Mouse (Mus musculus) urinary bladder, postnatal 14 days (tissue): ENCODE measurements around the gene E030018B13Rik.

Experiments
- DNase-seq: peaks from one replicate; pipeline ENCODE4 v3.0.0; 2021; ENCODE audit warnings: low spot score

The E030018B13Rik gene

DNA sequence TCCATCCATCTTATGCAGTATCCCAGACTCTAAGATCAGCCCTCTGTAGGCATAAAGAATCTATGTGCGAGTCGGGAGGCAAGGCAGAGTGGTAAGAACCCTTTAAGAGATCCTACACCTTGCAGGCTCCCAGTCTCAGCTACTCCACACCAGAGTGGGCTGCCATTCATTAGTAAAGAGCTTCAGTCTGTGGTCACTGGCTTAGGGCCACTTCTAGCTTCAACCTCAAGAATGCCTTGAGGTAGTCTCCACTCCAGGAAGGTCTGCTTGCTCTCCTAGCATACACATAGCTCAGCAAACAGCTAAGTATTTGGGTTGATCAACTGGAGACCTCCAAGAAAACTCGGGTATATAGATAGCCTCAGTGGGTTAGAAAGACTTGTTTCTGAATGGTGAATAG lies 19.0 kb upstream of the E030018B13Rik start:
- DNase-seq, result no peak

DNA sequence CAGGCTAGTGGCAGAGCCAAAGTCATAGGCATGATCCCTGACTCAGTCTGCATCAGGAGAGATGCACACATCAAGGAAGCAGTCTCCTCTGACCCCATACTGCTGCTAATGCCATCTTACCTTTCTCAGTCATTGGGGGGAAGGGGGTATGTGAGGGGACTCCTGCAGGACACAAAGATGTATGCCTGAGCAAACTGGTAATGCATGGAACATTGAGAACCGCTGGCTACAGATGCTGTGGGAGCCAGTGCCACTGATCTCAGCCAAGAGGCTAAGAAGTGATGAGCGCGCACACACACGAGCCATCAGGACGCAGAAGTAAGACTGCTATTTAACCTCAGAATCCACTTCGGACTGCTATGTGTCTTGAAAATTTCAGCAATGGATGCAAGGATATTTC lies 18.5 kb upstream of the E030018B13Rik start:
- DNase-seq, result no peak

DNA sequence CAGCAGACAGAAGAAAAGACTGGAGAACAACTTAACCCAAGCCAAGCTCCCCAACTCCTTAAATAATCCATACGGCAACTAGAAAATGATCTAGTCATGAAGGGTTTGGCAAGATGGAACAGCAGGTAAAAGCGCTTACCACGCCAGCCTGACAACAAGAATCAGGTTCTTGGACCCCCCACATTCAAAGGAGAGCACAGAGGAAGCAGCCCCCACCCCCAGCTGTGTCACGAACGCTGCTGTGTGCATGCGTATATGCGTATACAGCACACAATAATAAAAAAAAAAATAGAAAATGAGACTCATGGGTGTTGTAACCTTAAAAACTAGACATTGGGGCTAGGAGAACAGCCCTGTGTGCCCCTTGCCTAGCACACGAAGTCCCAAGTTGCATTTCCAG lies 16.7 kb upstream of the E030018B13Rik start:
- DNase-seq, result no peak

DNA sequence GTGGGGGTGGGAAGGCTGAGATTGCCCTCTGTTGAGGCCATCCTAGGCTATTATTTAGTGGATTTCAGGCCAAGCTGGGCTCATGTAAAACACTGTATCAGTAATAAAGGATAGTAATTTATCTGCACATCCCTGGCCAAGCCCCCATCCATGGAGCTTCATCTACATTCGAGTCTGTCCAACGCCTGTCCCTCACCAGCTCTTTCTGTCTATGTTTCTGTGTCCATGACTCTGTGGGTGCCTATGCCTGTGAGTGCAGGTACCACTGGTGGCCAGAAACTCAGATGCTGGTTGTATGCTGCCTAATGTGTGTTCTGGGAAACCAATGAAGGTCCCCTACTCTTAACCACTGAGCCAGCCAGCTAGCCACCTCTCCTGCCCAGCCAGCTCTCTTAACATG lies 16.2 kb upstream of the E030018B13Rik start:
- DNase-seq, result no peak

DNA sequence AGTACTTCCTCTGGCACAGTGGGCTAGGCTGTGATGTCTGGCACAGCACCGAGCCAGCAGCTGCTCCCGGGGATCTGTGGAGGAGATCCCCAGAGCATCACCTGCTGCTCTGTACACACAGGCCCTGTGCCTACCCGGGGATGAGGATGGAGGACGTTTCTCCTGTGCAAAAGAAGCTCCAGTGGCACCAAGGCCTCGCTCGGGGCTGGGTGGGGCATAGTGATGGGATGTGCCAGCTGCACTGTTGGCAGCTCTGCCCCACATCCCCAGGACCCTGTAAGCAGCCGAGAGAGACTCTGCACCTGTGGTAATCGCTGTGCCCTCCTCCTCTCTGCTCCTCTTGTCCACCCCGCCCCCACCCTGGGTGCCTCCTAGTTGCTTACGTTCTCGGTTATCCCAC lies 15.3 kb upstream of the E030018B13Rik start:
- no peak for DNase-seq

DNA sequence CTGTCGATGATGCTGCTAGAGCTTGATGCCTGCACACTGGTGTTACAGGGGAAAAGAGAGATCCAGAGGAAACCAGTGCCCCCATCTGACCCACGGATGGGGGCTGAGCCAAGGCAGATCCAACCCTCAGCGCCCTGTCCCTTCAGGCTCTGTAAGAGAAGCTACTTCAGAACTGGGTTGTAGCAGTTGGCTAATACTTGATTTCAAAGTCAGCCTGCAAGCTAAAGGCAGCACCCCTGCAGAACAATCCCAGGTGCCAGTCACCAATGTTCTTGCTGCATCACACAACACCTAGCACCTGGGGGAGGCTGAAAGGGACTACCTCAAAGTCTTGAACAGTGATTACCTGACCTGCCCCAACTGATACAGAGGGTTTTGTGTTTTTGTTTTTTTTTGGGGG lies 14.7 kb upstream of the E030018B13Rik start:
- DNase-seq, result no peak

DNA sequence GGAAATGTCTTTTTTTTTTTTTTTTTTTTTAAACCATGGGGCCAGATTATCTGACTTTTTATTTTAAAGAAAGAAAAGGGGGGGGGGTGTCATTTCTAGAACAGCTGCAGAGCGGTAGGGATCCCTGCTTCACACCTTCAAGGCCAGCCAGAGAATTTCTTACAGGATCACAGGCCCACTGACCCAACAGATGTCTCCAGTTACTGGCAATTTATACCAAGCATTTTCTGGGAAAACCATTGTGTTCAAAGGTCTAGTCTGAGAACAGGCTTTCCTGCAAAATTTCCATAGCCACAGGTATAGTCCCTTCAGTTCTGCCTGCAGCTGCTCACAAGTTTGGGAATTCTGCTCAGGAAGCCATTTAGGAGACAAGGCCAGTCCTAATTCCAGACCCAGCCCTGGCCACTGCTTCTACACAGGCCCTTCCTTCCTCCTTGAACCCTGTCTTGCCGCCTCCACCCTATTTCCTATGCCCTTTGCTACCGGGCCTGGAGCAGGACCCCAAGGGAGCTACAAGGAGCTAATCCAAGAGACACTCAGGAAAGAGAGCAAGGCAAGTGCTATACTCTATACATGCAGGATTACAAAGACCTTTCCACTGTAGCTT lies 13.9 kb upstream of the E030018B13Rik start:
- DNase-seq, result no peak

DNA sequence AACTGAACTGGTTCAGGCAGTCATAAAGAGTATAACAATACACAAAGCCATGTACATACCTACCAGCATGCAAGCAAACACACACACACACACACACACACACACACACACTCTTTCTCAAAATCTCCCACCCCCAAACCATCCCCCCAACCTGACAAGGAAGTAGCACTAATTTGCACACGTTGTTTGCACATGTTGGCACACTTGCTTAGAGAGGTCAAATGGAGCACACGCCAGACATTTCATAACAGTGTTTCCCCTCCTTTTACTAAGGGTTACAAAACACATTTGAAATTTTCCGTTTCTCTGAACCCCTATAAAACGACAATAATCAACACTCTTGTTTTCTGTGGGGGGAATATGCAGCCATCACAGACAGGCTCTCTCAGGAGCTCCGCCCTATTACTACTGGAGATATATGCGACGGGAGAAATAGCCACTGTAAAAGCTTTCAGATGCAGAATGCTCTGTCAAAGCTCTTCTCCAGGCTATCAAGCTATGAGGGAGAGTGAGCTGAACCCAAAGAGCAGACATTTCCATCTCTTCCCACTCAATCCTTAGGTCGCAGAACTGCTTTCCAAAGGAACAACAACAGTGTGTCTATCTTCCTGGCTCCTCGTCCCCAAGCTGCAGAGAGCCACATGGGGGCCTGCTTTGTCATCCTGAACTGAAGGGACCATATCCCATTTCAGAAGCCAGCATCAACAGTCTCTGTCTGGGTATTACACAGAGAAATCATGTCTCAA lies 12.8 kb upstream of the E030018B13Rik start:
- DNase-seq, result no peak

DNA sequence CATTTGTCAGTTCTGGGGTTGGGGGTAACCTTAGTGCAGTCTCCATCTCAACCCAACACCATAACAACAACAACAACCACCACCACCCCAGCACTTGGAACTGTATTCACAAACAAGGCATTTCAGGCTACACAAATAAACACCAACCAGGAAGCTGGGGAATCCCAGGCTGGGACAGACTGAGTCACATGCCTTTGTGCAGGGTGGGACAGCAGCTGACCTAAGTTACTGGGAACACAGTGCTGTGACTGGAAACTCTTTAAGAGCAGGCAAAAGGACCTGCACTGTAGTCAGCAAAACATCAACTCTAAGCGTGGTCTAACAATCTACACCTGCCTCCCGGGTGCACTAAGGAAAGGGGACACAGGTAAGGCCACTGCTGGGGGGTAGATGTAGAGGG lies 11.5 kb upstream of the E030018B13Rik start:
- no peak for DNase-seq

DNA sequence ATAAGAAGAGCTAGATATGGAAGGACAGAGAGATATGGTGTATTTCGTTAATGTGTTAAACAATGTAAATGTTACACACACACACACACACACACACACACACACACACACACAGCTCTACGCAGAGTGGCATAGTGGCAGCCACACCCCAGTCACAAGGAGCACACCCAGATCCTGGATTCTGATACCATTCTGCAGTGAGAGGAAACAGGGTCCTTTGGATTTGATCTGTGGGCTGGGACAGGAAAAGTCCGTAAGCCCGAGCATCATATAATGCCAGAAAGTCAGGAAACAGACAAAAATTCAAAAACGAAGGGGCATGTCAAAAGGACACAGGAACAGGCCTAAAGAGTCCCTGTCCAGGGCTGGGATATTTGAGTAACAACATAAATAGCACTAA lies 11.0 kb upstream of the E030018B13Rik start:
- no peak for DNase-seq

DNA sequence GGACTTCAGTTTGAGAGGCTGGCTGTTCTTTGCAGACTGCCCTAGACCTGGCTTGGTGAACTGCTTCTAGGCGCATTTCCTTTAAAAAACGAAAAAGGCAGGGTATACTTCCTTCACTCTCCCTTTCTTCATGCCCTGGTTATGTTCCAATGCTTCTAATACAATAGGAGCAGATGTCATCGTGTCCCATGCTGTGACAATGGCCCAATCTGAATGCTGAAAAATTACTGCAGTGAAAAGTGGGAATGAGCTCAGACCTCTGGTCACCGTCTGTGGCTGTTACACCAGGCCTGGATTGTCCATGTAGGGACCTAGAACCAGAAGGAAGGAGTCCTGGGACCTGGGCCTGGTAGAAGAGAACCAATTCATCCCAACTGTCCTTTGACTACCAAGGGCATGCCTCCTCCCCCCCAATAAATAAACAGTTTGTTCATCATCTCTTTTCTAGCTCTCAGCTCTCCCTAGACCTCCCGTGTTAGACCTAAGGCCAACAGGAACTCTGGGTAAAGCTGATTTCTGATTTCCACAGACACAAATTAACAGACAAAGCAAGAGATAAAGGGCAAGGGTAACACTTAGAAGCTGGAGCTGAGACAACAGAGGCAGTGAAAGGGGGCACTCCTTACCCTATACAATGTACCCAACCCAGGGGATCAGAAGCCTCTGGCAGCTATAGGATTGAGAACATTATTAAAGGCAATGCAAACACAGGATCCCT lies 8.7 kb upstream of the E030018B13Rik start:
- DNase-seq, result no peak

DNA sequence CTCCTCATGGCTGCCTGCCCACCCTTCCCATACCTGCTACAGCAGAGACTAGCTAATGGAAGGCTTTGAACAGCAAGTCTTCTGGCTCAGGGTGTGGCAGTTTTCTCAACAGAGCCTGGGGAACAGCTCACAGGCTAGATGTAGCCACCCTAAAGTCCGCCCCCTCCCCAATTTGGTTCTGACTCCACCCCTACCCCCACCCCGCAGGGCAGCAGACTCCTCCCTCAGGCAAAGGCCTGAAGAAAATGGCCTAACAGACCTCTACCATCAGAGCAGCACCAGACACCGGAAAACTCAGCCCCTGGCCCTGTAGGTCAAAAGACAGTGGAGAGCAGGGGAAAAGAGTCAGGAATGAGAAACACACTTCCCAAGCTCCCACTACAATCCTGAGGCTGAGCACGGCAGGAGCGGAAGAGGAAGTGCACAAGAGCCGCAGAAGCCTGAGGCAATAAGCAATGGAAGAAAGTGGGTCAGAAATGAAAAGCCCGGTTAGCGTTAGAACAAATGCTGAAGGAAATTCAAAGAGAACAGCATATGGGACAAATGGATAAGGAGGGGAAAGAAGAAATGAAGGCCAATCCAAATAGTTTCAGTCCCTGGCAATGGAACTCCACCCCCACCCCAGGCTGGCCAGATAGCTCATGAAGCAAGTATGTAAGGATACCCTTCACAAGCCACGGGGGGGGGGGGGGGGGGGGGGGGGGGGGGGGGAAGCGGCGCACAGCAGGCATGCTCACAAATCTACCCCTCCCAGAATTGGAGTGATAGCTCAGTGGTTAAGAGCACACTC lies 8.0 kb upstream of the E030018B13Rik start:
- DNase-seq, result no peak

DNA sequence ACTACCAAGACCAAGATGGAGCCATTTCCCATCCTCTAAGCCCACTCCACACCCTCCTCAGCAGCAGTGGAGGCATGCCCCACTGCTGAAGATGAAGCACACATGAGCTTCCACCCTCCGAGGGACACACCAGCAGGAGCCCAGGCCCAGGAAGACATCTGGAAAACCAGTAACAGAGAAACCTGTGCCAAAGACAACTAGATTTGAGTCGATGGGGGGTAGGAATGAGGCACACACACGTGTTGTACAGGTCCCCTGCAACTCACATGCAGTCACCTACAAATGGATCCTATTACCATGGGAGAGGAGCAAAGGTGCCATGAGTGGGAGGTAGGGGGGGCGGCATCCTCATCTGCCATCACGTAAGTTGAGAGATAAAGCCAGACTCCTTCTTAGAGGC lies 6.4 kb upstream of the E030018B13Rik start:
- no peak for DNase-seq

DNA sequence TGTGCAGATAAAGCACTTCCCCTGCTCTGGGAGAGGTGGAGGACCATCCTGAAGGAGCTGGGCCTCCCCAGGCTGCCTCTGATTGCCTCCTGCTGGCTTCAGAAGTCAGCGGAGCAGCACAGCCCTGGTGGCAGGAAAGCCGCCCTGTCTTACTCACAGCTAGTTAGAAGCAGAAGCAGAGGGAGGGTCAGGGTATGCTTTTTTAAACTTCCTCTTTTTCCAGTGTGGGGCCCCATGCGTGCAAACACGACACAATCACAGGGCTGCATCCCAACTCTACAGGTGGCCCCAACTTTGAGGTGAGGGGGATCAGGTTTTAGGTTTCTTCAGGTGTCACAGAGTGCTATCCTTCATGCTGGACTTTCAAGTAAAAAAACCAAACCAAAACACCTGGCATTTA lies 5.7 kb upstream of the E030018B13Rik start:
- DNase-seq, result peak; percentile 46

DNA sequence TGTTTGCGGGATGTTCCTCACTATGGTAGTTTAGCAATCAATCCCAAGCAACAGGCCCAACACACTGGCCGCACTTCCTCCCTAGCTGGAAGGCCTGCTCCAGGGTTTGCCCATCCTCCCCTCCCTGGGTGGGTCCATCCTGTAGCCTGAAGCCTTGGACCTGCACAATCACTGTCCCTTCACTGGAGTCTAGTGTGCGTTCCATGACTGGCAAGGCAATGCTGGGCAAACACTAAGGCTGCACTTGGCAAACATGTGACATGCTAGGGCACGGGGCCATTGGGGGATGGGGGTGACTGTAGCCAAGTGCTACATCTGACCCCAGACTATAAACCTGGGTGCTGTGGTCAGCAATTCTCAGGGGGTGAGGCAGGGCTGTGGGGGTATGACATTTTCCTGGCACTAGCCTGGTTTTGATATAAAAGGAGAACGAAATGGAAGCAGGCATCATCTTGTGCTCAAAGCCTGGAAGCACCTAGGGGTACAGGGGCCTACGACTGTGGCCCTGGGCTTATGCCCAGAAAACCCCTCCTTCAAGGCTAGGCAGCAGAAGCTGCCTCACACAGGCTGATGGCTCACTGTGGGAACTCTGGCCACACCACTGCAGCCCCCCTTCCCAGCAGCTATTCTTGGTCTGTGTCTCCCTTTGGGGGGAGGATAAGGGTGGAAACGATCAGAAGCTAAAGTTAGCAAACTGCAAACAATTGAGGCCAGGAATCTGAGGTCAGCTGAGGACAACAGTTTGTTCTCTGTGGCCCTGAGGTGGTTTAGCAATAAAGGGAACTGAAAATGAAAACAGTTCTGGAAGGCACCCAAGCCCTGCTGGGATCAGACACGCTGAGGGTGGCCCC lies 5.0 kb upstream of the E030018B13Rik start:
- DNase-seq, result peak; percentile 64

DNA sequence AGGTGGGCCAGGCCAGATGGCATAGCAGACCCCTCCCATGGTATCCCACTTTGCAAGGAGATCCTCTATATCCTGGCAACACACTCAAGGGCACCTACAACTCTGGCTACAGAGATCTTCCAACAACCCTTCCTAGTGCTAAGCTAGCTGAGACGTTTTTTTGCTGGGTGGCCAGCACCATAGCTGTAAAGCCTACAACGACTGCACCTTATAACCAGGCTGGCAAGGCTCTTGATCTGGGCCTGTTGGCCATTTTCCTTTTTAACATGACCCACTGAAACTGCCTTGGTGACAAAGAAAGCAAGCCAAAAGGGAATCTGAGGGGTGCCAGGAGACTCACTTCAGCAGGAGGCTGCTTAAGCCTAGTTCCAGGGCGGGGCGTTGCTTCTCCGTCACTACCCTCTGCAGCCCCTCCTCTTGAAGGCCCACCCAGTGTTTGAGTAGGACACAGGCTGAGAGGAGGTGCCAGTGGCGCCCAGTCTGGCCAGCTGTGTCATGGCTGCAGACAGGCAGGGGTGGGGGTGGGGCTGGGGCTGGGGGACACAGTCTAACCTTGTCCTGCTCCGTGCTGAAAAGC lies 4.3 kb upstream of the E030018B13Rik start:
- no peak for DNase-seq

DNA sequence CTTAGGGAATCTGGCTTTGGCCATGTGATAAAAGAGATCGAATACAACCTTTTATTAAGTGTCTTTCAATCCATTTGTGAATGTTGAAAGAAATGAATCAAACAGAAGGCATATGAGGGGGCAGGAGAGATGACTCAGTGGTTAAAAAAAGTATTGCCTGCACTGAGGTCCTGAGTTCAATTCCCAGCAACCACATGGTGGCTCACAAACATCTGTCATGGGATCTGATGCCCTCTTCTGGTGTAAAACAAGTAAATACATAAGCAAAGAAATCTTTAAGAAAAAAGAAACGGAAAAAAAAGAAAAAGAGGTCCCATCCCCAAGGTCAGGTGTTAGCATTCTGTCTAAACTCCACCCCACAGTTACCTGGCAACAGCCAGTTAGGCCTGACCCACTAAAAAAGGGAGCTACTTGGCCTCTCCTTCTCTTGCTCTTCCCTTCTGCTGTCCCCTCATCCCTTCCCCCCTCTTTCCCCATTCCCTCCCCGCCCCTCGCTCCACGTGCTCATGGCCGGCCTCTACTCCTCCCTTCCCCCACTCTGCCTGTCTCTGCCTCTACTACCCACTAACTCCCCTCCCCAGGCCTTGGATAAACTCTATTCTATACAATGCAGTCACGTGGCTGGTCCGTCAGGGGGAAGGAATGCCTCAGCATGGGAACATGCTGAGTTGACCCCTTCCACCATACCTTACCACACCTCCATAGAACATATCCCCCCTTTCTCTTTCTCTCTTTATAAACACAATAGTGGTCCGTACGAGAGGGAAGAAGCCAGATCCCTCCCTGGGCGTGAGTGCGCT lies 3.5 kb upstream of the E030018B13Rik start:
- no peak for DNase-seq

DNA sequence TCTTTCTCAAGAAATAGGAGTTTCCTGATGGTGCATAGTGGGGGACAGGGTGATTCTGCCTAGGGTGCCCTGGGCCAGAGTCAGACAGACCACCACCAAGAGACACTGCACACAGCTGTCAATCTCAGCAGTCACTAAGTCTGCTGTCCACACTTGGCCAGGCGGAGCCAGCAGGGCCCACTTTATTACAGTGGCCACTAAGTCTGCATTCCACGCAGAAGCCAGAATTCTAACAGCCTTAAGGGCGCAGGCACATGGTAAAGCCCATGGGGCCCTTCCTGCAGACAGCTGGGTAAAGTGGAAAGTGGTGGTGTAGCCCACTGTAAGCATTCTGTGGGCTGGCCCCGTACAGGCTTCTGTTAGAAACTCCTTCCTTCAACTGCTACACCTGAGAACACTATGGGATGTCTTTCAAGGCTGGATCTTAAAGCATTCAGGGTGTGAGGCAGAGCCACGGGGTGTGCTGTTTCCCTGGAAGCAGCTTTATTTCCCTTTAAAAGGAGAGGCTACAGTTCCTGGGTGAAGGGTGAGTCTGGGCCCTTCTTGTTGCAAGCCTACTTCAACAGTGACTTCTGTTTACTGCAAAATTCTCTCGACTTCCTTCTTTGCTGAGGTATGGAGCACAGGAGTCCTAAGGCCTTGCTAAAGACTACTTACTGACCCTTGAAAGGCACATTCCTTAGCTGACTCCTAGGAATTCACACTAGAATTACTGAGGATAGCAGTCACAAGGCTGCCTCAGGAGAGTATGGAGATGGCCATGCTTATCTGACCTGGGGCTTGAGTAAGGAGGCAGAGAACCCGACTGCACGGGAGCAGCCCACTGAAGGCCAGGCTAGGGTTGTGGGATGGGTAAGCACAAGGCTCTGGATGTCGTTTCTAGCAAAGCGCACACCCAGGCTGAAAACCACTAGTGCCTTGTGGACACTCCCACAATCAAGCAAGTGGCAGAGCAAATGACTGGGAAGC lies 2.6 kb upstream of the E030018B13Rik start:
- DNase-seq, result no peak

DNA sequence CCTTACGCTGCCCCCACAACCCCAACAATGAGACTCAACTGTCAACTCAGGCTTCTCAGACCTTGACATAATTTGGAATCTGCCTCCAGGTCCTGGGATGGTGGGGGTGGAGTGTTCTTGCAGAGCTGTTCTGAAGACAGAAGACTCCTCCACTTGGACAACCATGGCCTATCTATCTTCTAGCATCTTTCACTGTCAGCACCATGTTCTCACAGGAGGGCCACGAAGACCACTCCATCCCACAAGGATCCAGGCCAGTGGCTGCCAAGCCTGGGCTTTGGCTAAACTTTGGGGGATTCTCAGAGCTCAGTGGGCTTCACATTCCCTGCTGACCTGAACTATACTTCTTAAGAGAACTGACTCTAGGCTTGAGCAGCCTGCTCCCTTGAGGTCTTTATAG lies 1.8 kb upstream of the E030018B13Rik start:
- DNase-seq, result no peak
